Comparison of ENCODE assay signal across 18 mouse cellular contexts in the genomic region with DNA sequence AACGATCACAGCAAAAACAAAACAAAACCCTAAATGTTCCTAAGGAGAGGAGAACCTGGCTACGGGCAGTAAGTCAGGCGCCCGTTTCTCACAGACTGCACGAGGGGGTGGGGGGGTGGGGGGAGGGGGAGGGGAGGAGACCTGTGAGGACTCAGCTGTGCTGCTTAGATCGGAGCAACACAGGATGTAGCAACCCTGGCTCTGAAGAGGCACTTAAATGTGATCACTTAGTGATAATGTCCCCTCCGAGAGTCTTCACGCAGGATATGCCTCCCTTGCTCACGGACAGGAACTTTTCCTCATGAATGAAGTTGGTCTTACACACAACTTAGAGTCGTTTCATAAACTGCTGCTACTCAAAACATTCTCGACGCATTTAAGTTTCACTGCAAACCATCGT.
"Had no signal": no experiment of that assay in that cellular context is flagged by ENCODE, and none has a peak within 500 bp of the region (broad histone marks: within the 10 kb centered on the region; RNA-seq: fewer than 3 reads in every experiment).

No protein-coding gene starts in this region.

- H3K27ac ChIP-seq: kidney, postnatal 0 days; left cerebral cortex, adult 2 months; limb, embryonic 12.5 days; limb, embryonic 15.5 days; liver, embryonic 13.5 days; midbrain, embryonic 12.5 days; midbrain, embryonic 15.5 days; neural tube, embryonic 13.5 days; stomach, embryonic 15.5 days had no signal

- ATAC-seq: midbrain, embryonic 15.5 days had no signal

- H3K9me3 ChIP-seq: limb, embryonic 12.5 days; limb, embryonic 15.5 days; liver, embryonic 13.5 days; midbrain, embryonic 12.5 days; midbrain, embryonic 15.5 days; neural tube, embryonic 13.5 days; stomach, embryonic 15.5 days had no signal

- DNase-seq: kidney, adult 2 months; kidney, postnatal 25 days; layer of hippocampus, postnatal 36 days; liver, embryonic 13.5 days; lung, adult 2 months; lung, postnatal 14 days; lung, postnatal 4 days; retina, postnatal 1 day; right cerebral cortex, postnatal 25 days; spleen, adult 18-20 months had no signal

- H3K36me3 ChIP-seq: stomach, embryonic 15.5 days had no signal

- H3K4me3 ChIP-seq: left cerebral cortex, adult 2 months; limb, embryonic 12.5 days; limb, embryonic 15.5 days; liver, embryonic 13.5 days; midbrain, embryonic 12.5 days; midbrain, embryonic 15.5 days; neural tube, embryonic 13.5 days; stomach, embryonic 15.5 days had no signal

- H3K27me3 ChIP-seq: limb, embryonic 12.5 days; limb, embryonic 15.5 days; liver, embryonic 13.5 days; midbrain, embryonic 12.5 days; midbrain, embryonic 15.5 days; neural tube, embryonic 13.5 days; stomach, embryonic 15.5 days had no signal

- H3K4me2 ChIP-seq: limb, embryonic 12.5 days; limb, embryonic 15.5 days; liver, embryonic 13.5 days; midbrain, embryonic 12.5 days; midbrain, embryonic 15.5 days; neural tube, embryonic 13.5 days; stomach, embryonic 15.5 days had no signal

- H3K4me1 ChIP-seq: limb, embryonic 12.5 days; limb, embryonic 15.5 days; liver, embryonic 13.5 days; midbrain, embryonic 15.5 days; neural tube, embryonic 13.5 days; stomach, embryonic 15.5 days had no signal

- H3K9ac ChIP-seq: limb, embryonic 12.5 days; limb, embryonic 15.5 days; liver, embryonic 13.5 days; midbrain, embryonic 12.5 days; midbrain, embryonic 15.5 days; neural tube, embryonic 13.5 days; stomach, embryonic 15.5 days had no signal
